Mouse (Mus musculus) CD4-positive, CD25-positive, alpha-beta regulatory T cell, adult 2 months (primary cell): ENCODE data around the gene Mapk8ip3.
A peak's percentile ranks its signal among the peaks of the same experiment; 100 is the strongest.

Experiments used
- DNase-seq: peaks from one replicate; pipeline ENCODE4 v3.0.0-alpha.2; 2012; ENCODE audit warnings: low read depth, low spot score

The Mapk8ip3 gene

DNA sequence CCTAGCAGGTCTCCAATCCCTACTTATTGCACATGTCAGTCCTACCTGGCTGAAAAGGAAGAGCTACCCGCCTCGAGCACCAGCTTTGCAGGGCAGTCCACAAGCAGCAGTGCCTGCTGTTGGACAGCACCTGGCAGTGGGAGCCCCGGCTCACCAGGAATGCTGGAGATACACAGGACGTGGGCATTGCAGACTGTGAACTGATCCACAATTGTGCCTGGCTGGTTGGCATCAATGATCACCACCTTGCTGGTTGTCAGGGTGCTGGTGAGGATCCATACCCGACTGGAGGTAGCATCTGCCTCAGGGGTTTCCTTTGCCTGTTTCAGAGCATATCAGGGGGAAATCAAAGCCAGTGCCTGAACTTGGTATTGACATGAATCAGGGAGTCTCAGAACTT is 34.7 kb downstream of the Mapk8ip3 start:
- DNase-seq = no peak

GRCm38 (mm10) chr17:24900014-24900413 is 36.8 kb downstream of the Mapk8ip3 start:
- no peak for DNase-seq

GRCm38 (mm10) chr17:24899153-24899552 is 37.6 kb downstream of the Mapk8ip3 start:
- no peak for DNase-seq

- DNase-seq = no peak
These were observed 38.5 kb downstream of the Mapk8ip3 start for GRCm38 (mm10) chr17:24898041-24898854.

- DNase-seq = no peak
These were observed 39.2 kb downstream of the Mapk8ip3 start for GRCm38 (mm10) chr17:24897600-24897999.

- no peak for DNase-seq
These were observed 39.8 kb downstream of the Mapk8ip3 start for GRCm38 (mm10) chr17:24896993-24897269.

DNA sequence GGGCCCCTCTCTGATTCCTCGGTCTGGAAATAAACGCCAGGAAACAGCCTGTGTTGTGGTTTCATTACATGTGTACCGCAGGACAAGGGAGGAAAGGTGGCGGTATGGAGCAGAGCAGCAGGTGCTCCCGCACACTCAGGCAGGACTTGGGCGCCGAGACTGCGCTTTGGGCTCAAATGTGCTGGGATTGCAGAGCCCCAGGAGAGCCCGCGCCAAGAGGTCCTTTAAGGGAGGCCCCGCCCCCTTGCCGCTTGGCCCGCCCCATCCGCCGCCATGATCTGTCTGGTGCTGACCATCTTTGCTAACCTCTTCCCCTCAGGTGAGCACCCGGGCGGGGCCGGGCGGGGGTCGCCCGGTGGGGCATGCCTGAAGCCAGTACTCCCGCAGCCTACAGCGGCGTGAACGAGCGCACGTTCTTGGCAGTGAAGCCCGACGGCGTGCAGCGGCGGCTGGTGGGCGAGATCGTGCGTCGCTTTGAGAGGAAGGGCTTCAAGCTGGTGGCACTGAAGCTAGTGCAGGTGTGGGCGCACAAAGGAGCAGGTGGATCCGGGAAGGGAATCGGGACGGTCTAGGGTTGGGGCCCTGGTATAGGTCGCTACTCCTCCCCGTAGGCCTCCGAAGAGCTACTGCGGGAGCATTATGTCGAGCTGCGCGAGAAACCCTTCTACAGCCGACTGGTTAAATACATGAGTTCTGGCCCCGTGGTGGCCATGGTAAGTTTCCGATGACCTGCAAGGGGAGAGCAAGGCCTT is 40.4 kb downstream of the Mapk8ip3 start, which contains the start of gene Nme3:
Gene Nme3, plus strand, starts transcription at position 260 of the 752 bp plus-strand sequence.
- DNase-seq = peak; percentile 80

DNA sequence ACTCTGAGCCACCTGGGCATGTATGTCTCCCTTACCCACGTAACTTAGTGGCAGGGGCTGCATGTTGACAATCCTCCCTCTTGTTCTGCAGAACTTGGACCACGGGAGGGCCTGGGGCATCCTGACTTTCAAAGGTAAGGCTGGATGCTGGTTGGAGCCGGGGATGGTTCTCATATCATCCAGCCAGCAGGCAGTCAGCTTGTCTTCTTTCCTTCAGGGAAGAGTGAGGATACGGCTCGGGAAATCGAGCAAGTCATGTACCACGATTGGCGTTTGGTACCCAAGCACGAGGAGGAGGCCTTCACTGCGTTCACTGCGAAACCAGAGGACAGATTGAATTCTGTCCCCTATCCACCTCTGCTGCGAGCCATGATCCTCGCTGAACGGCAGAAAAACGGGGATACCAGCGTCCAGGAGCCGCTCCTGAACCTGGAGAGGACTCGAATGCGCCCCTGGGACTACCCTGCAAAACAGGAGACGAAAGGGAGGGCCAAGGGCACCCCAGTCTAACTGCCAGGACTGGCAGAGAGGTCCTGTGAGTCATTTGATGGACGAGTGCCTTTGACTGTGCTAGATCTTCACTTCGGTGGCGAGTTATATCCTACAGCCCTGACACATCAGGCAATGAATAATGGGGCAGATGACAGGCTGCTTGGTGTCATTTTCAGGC is 41.1 kb downstream of the Mapk8ip3 start:
- no peak for DNase-seq

DNA sequence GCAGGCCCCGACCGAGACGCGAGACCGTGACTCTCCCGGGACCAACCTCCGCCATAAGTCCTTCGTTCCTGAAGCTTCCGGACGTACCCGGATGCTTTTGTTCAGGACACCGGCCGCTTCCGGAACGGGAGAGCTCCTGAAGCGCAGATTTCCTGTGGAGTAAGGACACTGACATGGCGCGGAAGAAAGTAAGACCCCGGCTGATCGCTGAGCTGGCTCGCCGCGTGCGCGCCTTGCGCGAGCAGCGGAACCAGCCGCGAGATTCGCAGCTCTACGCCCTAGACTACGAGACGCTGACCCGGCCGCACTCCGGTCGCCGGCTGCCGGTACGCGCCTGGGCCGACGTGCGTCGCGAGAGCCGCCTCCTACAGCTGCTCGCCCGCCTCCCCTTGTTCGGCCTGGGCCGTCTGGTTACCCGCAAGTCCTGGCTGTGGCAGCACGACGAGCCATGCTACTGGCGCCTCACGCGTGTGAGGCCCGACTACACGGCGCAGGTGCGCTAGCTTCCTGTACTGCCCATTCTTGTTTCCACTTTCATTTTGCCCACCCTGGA is 41.7 kb downstream of the Mapk8ip3 start, which contains the start of the genes Eme2 and Mrps34:
Gene Eme2, minus strand, starts transcription at position 93 of the 553 bp plus-strand sequence.
Gene Mrps34, plus strand, starts transcription at position 122 of the 553 bp plus-strand sequence.
- peak; percentile 85 for DNase-seq

GRCm38 (mm10) chr17:24894061-24894994 is 42.4 kb downstream of the Mapk8ip3 start:
- DNase-seq = no peak

- DNase-seq = no peak
These were observed 43.5 kb downstream of the Mapk8ip3 start for GRCm38 (mm10) chr17:24893276-24893675.

GRCm38 (mm10) chr17:24892785-24893184 is 44.0 kb downstream of the Mapk8ip3 start:
- DNase-seq = no peak

- DNase-seq = no peak
These were observed 45.5 kb downstream of the Mapk8ip3 start for GRCm38 (mm10) chr17:24891321-24891720.

DNA sequence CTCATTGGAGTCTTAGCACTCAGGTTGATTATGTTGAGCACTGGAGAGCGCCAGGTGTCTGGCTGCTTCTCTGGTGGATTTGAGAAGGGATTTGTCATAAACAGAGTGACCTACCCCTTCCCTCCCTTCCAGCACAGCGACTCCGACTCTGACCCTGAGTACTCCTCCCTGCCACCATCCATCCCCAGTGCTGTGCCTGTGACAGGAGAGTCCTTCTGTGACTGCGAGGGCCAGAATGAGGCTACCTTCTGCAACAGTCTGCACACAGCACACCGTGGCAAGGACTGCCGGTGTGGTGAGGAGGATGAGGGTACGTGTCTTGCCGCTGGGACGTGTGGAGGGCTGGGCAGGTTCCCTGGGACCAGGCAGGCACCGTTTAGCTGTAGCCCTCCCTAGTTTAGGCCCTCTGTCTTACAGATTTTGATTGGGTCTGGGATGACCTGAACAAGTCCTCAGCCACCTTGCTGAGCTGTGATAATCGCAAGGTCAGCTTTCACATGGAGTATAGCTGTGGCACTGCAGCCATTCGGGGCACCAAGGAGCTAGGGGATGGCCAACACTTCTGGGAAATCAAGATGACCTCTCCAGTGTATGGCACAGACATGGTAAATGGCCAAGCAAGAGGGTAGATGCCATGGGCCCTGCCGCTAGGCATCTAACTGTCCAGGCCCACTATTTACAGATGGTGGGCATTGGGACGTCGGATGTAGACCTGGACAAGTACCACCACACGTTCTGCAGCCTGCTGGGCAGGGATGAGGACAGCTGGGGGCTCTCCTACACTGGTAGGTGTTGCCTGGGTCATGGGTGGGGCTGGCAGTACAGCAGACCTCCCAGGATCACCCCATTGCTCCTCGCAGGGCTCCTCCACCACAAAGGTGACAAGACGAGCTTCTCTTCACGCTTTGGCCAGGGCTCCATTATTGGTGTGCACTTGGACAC is 46.4 kb downstream of the Mapk8ip3 start:
- DNase-seq = no peak

DNA sequence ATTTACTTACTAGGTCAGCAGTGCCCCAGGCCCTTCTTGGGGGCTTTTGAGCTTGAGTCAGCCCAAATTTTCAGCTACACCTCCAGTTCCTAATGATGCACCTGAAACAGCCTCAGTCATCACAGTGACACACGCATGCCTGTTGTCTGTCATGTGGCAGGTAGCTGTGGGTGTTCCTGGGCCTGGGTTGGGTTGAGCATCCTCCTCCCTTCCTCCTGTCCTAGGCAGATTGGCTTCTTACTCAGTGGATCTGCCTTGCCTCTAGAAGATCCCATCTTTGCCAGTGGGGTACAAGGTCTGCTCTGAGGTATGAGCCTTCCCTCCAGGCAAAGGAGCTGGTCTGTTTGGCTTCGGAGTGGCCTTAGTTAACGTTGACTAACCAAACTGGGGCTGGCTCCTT is 47.9 kb downstream of the Mapk8ip3 start:
- DNase-seq = no peak

DNA sequence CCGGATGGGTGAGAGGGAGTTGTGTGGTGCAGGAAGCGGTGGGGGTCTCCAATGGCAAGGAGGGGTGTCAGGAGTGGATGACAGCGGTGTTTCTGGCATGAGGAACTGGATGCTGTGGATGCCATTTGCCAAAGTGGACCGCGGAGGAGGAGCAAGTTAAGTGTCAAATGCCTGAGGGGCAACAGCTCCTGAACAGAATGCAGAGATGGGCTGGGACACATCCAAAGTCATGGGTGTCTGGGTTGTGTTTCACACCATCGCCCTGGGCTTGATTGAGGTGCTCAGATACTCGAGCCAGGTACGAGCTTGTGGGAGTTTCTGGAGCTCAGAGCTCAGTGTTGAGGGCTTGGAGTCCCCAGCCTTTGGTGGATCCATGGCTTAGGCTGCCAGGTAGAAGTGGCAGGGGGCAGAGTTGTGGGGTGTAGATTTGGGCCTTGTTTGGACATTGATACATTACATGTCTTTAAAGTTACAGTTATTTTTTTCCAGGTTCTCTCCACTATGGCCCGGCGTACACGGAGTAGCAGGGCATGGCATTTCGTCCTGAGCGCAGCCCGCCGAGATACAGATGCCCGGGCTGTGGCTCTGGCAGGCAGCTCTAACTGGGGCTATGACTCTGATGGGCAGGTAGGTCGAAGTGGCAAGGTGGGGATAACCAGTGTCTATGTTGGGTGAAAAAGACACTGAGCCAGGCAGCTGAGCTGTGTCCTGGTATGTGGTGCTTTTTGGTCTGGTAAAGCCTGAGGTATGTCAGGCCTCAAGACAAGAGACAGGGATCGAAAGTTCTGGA is 49.3 kb downstream of the Mapk8ip3 start:
- DNase-seq = peak; percentile 37

GRCm38 (mm10) chr17:24886932-24887271 is 49.9 kb downstream of the Mapk8ip3 start:
- DNase-seq = no peak

GRCm38 (mm10) chr17:24886134-24886931 is 50.4 kb downstream of the Mapk8ip3 start, which contains the start of the genes Nubp2 and Spsb3:
Gene Nubp2, minus strand, starts transcription at chr17:24886349.
Gene Spsb3, plus strand, starts transcription at chr17:24886643.
- peak; percentile 98 for DNase-seq
